Mouse (Mus musculus) layer of hippocampus, adult 11-12 months (tissue): Measurements from ENCODE around the gene Ifngr1.

Source experiments
- DNase-seq: peaks from one replicate; pipeline ENCODE4 v3.0.0; 2022; ENCODE audit warnings: low spot score

Gene Ifngr1

DNA sequence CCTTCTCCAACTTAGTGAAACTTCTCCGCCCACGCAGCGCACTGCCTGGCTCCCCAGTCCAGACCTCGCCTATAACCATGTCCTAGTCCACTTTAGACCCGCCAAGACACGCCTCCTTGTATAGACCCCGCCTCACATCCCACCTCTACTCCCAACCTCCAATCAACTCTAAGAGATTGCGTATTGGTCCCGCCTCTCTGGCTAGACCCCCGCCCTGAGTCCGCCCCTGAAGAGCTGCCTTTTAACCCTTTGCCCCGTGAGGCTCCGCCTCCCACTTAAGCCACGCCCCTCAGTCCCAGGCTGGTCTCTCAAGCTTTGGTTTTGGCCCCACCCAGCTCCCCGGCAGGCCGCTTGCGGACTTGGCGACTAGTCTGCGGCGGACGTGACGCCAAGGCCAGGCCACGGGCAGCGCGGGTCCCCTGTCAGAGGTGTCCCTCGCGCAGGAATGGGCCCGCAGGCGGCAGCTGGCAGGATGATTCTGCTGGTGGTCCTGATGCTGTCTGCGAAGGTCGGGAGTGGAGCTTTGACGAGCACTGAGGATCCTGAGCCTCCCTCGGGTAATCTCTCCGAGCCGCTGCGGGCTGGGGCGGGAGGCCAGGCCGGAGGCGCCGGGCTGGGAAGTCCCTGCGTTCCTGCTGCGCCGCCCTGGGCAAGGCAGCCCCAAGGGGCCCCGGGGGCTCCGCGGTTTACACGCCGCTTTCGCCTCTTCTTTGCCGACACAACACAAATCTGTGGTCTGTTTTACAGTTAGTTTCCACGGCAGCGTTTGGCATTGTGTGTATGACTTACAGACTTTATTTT is at the start of gene Ifngr1:
Gene Ifngr1 (plus strand): TSS at position 309 of the 801 bp plus-strand sequence.
- DNase-seq, result peak; percentile 97

DNA sequence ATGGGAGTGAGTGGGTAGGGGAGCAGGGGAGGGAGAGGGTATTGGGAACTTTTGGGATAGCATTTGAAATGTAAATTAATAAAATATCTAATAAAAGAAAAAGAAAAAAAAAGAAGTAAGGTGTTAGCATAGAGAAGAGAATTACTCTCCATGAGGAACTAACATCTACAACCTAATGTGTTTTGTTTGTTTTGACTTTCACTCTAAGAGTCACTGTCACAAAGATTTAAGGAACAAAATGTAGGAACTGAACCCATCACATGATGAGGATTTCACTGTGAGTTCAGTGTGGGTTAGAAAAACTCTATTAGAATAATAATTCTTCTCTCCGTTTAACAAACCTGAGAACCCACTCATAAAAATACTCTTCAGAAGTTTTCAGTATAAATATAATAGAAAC is 44.9 kb upstream of the Ifngr1 start:
- DNase-seq, result no peak

DNA sequence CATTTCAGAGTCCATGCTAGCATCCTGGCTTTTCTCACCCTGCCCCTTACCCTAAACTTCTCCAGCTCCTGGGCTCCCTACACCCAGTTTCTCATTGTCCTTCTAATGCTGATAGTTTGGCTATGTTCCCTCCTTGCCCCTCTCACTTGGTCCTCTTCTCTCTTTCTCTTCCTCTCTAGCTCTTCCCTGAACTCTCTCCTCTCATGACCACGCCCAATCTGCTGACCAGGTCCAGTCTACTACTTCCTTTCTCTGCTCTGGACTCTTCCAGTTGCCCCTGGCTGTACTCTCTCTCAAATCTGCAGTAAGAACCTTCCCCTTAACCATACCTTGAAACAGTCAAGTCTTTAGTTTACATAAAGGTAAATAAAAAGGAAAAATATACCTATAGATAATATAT is 43.7 kb upstream of the Ifngr1 start:
- no peak for DNase-seq

DNA sequence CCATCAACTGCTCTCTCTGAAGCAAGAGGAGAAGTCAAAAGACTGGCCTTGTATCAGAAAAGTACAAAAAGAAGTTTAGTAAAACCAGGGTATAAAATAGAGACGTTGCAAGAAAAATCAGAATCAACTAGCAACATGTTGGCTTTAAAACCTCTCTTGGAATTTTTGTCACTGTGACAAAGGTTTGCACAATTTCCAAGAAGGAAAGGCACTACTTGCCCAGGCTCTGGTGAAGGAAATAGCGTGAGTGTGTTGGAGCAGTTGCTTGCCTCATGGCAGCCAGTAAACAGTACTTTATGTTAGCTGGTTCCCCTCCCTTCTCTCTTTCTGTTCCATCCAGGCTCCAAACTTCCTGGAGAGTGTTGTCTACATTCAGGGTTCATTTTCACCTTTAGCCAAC is 43.3 kb upstream of the Ifngr1 start:
- DNase-seq, result no peak

DNA sequence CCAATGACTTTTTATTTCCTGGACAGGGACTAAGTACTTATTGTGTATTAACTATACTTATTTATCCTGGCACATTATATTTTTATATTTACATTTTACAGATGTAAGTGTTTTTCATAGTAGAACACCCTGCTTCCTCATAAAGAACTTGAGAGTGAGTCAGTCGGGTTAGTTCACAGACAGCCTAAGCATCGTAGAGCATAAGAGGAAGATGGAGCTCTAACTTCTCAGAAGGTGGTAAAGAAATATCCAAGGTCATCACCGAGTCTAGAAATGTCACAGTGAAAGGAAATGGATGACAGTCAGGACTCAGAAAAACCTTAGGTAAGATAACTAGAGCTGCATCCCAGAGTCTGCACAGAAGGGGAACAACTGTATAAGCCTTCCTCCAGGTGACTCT is 40.2 kb upstream of the Ifngr1 start:
- no peak for DNase-seq

DNA sequence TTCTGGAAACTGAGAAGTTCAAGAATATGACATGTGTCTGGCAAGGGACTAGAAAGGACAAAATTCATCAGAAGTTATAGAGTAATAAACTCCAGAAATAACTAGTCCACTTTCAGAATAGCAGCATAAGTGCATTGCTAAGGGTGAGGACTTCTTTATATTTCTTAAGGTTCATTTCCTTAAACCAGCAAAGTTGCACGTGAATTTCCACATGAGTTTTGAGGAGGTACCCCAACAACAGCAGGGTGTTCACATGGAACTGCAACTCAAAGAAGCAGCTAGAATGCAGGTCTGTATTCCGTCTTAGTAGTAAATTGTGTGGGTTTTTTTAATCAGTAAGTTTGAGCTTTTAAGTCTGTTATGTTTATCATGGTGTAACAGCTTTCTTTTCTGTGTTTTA is 37.9 kb upstream of the Ifngr1 start:
- DNase-seq, result no peak

DNA sequence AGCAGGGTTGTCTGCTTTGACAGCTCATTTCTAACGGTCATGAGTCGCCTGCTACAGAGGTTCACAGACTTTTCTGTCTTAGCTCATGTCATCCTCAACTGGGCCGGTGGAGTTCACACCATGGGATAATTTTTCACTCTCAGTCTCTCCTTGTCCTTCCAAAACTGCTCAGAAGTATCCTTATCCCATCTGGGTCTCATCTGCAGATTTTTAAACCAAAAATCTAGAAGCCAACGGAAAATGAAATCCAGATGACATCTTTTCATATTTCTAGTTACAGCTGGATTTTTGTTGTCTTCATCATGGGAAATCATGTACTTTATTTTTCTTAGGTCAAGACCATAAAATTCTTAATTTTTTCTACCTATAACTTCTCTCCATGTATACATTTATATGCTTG is 34.1 kb upstream of the Ifngr1 start:
- DNase-seq, result no peak

DNA sequence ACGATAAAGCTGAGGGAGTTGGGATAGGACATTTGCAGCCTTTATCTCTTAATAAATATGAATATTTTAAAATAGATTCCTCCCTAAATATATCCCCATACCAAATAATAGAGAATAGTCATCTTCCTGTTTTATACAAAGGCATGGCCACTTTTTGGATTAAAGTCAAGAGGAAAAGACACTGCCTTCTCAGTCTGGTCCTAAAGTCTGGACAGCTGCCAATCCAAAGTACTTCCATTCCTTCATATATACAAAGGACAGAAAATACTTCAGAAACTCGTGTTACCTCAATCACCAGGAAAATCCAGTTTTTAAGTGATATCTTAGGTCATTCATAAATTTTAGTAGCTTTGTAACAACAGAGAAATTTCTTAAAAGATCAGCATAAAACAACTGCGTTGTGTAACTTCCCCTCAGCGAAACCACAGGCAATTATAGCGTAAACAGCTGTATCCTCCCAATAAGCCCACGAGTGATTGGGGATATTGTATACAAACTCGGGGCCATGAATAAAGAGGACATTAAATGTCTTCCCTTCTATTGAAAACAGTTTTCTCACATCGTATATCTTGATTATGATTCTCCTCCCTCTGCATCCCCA is 32.1 kb upstream of the Ifngr1 start:
- no peak for DNase-seq

DNA sequence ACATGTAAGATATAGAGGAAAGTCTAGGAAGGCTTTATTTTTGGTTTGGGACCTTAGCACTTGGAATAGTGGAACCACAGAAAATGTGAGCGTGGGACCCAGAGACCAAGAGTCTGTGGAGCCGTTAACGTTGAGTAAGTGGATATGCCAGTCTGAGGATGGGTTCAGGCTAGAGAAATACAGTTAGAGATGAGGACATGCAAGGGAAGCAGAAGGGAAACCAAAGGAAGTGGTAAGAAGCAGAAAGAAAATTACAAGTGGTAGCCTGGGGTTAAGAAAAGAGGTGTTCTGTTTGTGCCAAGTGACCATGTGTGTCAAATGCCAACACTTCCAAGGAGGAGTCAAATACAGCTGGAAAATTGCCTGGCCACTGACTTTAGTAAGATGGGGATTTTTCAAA is 29.2 kb upstream of the Ifngr1 start:
- DNase-seq, result no peak

DNA sequence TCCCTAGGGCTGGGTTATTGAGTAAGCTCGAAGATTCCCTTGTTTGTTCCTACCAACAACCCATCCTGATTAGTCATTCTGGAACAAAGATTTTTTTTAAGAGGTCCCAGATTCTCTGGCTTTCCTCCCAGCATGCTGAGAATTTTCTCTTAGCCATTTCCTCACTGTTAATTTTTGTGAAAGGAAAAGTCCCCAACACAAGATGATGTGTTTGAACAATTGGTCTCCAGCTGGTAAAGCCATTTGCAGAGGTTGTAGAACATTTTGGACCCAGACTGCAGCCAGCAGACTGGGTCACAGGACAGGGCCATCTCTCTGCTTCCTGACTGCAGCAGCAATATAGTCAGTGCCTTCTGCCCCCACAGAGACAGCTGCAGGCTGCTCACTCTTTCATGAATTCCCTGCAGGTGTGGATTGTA is 28.3 kb upstream of the Ifngr1 start:
- no peak for DNase-seq

DNA sequence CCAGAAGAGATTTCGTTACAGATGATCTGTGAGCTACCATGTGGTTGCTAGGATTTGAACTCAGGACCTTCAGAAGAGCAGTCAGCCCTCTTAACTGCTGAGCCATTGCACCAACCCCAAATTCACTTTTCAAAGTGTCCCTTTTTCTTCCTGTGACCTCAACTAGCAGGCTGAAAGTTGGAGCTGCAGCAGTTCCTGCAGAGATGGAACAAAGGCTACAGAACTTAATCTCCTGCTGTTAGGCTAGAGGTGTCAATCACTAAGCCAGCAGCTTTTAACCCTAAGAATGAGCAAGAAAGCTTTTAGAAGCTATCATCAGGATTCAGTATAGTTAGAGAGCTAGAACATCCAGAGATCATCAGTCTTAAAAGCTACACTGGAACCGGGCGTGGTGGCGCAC is 24.3 kb upstream of the Ifngr1 start:
- no peak for DNase-seq

DNA sequence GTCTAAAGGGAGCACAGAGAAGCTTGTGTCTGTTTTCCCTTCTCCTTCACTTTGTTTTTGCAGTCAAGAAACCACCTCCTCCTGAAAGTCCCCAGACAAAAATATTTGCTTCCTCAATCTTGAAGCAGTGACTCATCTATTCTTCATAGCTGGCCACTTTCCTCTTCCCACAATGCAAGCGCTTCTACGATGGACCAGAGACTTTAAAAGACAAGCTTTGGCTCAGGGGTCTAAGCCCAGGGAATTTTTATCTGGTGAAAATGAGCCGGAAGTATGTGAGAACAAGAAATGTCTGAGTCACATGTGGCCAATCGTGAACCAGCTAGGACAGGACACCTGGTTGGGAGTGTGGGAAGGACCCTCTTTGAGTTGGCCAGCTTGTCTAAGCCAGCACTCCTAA is 21.5 kb upstream of the Ifngr1 start:
- DNase-seq, result no peak

DNA sequence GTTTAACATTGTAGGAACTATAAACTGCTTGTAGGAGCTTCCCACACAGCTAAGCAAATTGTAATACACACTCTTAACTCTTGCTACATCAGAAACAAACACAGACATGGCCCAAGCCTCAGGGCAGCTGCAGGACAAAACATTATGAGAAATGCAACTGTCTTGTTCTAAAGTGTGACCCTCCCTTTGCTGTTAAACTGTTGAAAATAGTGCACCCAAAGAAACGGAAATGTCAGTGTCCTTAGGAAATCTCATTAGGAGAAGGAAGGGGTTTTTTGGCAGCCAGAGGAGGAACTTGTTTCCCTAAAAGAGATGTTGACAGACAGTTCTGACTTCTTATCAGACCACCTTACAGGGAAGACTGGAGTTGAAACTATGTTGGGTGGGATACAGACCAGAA is 21.0 kb upstream of the Ifngr1 start:
- no peak for DNase-seq

DNA sequence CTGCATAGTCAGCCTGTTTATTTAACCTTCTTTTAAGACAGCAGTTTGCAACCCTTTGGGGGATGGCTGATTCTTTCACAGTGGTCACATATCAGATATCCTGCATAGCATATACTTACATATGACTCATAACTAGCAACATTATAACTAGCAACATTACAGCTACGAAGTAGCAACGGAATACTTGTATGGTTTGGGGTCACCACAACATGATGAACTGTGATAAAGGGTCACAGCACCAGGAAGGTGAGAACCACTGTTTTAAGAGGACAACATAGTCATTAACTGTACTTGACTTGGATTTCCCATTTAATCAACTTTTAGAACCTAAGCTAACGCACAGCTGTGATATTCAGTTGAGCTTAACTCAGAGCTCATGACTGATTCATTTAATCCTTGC is 14.2 kb upstream of the Ifngr1 start:
- DNase-seq, result no peak

DNA sequence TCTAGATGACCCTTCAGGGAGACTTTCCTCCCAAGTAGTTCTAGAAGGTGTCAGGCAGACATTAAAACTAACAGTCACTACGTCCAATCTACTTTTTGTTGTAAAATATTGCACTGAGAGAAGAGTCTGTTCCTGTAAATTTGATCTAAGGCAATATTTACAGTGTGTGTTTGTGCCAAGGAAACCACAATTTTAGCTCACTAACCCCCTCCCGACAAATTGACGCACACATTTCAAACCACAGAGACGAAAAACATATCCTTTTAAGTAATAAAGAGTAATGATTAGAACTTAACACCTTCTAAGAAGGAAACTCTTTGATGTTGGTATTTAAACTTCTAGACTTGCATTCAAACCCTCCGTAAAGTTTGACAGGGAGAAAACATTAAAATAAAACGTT is 13.7 kb upstream of the Ifngr1 start:
- DNase-seq, result no peak

DNA sequence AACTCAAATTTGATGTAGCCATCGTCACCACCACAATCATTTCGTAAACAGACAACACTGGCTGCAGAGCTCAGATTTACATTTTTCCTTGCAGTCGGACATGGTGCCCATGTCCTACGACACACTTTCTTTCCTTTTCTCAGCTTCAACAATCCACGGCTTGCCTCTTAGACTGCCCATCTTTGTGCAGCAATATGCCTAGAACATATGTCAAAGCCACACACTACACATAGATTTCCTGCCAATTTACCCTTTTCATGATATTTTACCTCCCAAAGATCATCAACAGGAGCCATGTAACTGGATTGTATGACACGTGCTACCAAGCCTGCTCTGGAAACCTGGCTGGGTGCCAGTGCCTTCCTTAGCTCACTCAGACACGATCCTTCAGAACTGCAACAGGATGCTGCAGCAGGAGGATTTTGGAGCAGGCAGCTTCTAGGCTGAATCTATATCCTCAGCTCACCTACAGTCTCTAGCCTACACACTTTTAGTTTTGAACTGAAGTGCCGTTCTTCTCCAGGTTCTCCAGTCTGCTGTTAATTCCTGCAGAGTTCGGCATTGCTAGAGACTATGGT is 13.3 kb upstream of the Ifngr1 start:
- no peak for DNase-seq

DNA sequence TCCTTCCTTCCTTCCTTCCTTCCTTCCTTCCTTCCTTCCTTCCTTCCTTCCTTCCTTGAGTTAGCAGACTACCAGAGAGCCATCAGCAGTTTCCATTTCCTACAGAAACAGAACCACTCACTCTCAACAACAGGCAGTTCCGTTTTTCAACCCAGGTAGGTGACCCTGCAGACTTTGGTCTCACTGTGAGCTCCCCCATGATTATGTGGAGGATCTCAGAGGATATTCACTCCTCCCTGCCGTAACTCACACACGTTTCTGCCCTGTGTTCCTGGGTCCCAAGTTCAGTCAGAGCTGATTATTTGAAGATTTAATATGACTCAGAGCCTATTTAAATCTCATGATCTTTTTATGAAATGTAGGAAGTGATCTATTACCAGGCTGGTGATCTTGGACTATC is 11.1 kb upstream of the Ifngr1 start:
- no peak for DNase-seq

DNA sequence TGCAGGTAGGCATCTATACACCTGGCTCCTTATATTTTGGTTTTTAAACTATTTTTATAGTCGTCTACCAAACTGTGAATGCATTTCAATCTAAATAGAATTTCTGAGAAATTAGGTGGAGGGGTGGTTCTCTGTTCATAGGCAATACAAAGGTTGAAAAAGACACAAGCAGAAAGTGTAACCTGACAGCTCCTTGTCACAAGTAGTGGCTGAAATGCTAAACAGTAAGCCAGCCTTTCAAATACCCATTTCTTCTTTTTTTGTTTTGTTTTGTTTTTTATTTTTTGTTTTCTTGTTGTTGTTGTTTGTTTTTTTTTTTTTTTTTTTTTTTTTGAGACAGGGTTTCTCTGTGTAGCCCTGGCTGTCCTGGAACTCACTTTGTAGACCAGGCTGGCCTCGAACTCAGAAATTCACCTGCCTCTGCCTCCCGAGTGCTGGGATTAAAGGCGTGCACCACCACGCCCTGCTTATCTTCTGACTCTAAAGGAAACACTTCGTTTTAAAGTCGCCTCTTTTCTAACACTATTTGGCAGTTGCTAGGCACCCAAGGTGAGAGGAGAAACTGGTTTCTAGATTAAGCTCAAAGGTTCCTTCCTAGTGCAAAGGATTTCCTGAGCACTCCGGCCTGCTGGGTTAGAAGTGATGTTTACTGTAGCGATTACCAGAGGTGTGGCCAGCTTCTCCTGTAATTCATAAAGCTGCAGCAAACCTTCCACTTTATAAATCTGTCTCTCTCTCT is 9.7 kb upstream of the Ifngr1 start:
- no peak for DNase-seq

DNA sequence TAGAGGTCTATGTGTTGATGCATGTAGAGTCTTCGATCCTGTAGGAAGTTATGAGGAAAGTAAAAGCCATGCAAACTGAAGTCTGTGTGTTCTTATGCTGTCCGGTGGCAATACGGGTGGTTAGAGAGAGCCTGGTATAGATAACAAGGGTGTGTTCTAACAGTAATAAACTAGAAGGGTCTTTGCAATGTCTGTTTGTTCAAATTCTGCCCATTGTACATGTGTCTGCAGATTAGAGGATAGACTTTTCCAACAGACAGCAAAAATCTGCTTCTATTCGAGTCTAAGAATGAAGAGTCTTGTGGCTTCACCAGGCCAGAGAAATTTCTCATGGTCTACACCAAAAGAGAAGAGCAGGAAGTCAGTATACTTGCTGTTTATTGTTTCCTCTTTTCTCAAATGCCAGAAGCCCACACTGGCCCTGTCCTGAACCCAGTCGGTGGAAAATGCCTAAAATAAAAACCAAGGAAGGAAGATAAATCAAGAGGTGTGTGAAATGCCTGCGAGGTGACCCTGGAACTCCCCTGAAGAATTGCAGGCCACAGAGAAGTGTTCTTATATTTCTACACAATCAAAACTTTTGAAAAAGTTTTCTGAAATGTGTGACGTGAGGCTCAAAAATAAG is 8.8 kb upstream of the Ifngr1 start:
- no peak for DNase-seq

DNA sequence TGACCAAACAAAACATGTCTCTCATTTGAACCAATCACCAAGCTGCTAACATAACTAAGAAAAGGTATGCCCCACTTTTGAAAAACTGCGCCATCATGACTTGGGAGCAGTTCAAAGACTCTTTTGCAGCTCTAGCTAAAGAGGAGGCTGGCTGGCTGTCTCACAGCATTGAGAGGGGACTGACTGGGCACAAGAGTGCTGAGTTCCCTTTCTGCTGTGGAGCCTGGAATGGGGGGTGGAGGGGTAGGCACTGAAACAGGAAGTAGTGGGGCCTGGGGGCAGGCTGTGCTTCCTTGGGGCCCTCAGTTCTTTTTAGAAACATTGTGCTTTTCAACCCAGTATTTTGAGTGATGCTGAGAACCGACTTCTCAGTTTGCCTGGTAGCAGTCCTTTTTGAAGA is 7.7 kb upstream of the Ifngr1 start:
- peak; percentile 61 for DNase-seq

DNA sequence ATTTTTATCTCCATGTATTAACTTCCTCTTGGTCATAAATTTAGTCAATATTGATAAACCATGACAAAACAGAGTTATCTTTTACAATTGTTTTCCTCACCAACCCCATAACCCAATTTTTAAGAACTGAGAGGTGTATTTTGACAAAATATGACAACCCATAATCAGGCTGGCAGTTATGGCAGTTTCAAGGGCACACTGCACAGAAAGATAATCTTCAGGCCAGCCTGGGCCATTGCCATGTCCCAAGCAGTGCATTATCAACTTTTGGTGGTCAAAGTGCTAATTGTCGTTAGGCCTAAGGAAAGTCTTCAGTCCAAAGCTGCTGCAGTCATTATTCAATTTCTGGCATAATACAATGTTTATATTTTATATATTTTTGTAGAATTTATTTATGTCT is 6.9 kb upstream of the Ifngr1 start:
- no peak for DNase-seq

DNA sequence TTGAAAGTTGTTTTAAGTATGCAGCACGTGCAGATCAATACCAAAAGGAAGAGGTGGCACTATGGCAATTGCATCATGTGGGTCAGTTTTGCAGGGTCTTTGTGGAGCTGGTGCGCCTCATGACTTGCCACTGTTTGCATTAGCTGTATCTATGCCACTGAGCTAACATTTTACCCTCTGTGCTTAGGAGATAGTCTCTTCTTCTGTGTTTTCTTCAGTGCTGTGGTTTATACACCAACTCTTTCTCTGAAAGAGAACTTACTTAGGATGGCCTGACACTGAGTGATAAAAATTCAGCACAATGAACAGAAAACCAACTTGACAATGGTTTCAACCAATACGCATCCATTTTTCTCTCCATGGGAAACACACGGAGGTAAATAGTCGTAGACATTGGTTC is 5.9 kb upstream of the Ifngr1 start:
- DNase-seq, result no peak

DNA sequence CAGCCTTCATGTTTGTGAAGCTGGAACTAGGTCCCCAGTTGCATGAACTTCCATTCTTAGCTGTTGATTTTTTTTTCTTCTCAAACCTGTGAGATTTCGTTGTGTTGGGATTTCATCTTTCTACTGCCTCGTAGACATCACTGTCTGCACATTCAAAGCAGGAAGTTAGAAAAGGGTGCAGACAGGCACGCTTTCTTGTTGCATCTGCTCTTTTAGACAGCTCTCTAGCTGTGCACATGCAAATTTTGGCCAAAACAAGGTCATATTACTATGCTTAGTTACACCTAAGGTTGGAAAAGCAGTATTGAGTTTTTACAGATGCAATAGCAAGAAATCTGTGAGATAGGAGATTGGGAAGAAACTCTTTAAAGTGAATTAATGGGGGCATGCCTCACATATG is 4.5 kb upstream of the Ifngr1 start:
- no peak for DNase-seq
